Mouse (Mus musculus): Measurements from ENCODE around the gene Picalm. TPM values are rescaled to one million over a fixed set of nuclear protein-coding genes. Genes with fewer than 3 reads are reported as not detected.

Gene Picalm
- 100 to 1,000 TPM; 167 to 180 TPM for total RNA-seq (2021)
- long read RNA-seq, experiment 1, transcript Picalm-205 (19 exons, 3,489 nt) = minor isoform, 7 of 43 reads
- long read RNA-seq, experiment 1, transcript Picalm-212 (20 exons, 3,427 nt) = major isoform, 10 of 43 reads
- long read RNA-seq, experiment 1, partial matches to known transcripts = 15 of 43 reads
- long read RNA-seq, experiment 1, other reads (novel, unspliced or antisense) = 10 of 43 reads
- long read RNA-seq, experiment 2, transcript Picalm-212 (20 exons, 3,427 nt) = major isoform, 5 of 32 reads
- long read RNA-seq, experiment 2, partial matches to known transcripts = 7 of 32 reads
- long read RNA-seq, experiment 2, other reads (novel, unspliced or antisense) = 14 of 32 reads

DNA sequence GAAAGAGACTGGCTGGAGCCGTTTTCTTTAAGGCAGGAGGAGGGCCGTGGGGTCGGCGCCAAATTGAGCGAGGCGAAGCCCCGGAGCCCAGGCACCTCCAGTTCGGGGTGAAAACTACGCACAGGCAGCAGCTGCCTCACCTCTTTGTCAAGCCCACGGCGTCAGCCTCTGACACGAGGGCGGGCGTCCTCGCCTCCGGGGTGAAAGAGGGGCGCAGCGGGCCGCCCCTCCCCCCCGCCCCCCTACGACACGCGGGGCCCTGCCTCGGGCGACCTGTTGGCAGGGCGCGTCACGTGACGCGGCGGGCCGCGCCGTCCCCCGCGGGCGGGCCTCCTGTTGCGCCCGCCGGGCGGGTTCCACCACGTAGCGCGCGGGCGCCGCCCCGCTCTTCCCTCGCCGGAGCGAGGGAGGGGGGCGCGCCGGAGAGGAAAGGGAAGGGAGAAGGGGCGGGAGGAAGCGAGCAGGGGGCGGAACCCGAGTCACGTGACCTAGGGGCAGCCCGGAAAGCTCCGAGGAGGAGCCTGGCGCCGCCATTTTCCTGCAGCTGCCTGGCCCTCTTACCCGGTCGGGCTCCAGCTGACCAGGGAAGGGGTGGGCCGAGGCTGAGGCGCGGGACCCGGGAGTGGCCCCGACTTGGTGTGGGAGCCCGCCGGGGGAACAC, at the start of gene Picalm:
Picalm (plus strand) TSS at position 482 of the 661 bp plus-strand sequence.
- intact Hi-C loops (cut with DNase I) = loop anchor here (2.0 kb wide), 1 partner anchor 17 kb away; no protein-coding TSS in a partner anchor

DNA sequence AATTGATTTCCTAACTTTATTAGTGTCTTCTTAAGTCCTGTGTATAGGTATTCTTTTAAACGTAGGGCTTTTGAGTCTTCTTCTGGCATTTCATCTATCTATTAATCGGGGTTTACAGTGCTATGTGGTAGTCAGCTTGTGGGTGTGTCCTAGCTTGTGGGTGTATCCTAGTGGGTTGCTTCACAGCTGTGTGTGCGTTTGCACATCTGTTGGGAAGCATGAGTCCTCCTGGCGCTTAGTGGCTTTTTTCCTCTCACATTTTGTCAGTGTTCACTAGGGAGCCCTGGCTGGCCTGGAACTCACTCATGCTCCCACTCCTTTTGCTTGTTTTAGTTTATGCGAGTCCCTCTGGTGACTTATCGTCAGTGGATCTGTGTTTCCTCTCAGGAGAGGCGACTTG, 46.2 kb upstream of the Picalm start:
- DNase-seq = peak in 1 of 2 experiments; percentile 22
- intact Hi-C loops (cut with DNase I) = loop anchor here (5.0 kb wide), 1 partner anchor 34 kb away; no protein-coding TSS in a partner anchor

More for the DNA sequence above, at the start of gene Picalm:
- DNase-seq = peak; percentile 98 to 99

DNA sequence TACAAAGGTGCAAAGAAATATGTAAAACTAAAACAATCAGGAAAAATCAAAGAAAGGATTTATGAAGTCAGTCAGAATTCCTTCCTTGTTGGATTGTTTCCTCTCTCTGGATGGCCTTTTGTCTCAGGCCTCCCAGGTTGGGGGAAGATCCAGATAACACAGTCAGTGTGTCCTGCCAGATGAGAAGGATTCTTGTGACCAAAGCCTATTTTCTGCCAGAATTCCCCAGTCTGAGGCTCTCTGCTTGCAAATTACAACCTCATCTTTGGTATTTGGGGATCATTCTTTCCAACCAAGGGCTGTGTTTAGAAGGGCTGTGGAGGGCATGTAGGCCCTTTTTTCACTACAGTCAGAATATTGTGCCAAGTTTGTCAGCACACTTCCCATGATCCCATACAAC, 45.5 kb upstream of the Picalm start:
- no peak for DNase-seq
- intact Hi-C loops (cut with DNase I) = loop anchor here (5.0 kb wide), 1 partner anchor 33 kb away; no protein-coding TSS in a partner anchor

DNA sequence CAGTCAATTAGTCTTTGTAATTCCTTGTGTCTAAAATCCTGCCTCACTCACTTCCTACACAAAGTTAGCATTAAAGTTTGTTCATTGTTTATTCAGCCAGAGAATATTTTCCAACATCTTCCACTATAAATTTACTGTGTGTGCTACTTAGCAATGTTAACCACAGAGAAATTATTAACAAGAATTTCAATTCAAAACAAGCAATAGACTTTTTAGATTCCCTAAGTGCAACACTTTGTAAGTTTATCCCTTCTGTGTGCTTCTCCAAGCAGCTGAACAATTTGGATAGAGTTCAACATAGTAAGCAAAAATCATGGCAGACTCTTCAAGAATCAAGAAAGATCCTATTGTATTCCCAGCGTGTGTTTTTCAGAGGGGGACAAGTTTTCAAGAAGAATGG, 44.3 kb upstream of the Picalm start:
- no peak for DNase-seq
- intact Hi-C loops (cut with DNase I) = no loop called here

DNA sequence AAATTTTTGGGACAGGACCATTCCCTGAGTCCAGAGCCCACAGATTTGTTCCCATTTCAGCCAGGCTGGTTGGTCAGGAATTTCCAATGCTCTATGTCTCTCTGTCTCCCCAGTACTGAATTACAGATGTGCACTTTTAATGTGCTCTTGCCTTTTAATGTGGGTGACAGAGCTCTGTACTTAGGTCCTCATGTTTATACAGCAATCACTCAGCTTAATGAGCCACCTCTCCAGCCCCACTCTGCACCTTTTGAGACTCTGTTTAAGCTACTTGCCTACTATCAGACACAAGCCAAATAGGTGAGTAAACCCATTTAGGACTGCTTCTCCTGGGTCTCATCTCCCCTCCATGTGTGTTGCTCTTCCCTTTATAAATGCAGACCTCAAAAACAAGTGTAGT, 43.2 kb upstream of the Picalm start:
- DNase-seq = no peak
- intact Hi-C loops (cut with DNase I) = no loop called here

DNA sequence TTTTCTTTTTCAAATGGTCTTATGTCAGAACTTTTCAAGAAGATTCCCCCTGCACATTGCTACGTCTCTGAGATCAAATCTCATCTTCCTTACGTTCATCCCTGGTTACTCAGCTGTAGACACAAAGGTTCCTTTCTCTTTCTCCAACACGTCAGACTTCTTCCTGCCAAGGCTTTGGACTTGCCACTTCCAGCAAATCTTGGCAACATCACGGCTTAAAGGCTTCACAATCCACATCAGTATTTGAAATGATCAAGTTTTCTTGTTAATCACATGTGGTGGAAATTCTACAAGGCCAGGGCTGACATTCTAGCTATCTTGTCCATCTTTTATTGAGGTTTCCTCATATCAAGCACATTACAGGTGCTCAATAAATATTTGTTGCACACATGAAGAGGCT, 39.0 kb upstream of the Picalm start:
- DNase-seq = no peak
- intact Hi-C loops (cut with DNase I) = no loop called here

DNA sequence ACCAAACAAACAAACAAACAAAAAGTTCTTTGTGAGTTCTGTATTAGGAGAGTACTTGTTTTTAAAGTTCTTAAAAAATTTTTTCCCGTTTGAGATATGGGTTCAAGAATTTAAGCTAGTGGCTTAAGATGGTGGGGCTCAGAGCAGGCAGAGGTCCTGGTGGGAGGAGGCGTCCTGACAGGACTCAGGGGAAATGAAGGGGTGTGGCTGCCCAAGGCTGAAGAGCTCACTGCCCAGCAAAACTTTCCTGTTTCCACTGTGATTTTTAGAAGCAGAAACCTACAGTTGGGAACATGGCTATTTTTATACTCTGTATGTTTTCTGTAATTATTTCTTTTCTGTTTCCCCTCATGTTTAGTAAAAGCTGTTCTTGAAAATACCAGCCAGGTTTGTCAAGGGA, 38.3 kb upstream of the Picalm start:
- intact Hi-C loops (cut with DNase I) = no loop called here
- DNase-seq = peak; percentile 41 to 43

DNA sequence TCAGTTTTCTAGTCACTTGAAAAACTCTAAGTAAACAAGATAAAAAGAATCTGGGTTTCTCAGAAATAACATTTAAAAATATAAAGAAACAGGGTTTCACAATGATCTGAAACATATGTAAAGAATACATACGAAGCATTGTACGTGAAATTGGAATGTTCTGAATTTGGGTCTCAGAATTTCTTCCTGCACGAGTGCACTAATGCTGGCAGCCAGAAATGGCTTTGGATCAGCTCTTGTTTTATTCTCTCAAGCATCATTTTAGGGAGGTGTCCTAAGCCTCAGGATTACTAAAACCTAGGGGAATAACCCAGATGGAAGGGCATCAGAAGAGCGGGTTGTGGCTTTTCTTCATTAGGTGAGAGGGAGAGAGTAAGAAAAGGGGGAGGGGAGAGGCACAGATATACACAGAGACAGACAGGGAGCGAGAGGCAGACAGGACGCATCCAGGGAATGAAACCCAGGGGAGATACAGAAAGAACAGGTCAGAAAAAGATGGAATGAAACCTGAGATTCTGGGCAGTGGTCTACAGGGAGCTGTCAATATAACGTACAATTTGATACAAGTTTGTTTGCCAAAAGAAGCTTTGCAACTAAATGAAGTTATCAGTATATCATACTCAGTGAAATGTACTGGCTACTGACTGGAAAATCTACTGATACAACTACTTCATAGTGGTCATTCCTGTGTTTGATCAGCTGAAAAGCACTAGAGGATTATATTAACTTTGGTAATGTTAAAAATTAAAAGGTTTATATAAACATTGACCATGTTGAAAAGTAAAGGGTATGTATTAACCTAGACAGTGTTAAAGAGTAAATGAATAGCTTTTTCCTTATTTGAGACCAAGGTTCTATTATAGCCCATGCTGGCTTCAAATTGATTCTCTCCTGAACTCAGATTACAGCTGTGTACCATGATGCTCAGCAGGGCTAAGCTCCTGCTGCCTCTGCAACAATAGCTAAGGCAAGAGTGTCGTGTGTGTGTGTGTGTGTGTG, 37.3 kb upstream of the Picalm start:
- intact Hi-C loops (cut with DNase I) = no loop called here

DNA sequence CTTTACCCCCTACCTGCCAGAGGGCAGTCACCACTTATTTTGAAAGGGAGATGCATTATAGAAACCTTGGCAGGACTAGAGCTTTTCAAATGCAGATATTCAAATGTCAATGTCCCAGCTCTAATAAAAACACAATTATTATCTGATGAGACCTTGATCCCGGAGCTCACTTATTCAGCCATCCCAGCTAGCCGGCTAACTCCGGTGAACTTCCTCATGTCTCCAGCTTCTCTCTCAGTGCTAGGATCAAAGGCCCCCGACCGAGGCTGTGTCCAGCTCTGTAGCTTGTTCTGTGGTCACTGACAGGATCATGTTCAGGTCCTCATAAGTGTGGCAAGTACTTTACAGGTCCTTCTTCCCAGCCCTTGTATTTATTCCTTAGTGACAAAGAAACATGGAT, 34.9 kb upstream of the Picalm start:
- DNase-seq = no peak
- intact Hi-C loops (cut with DNase I) = no loop called here

More for the DNA sequence above, 37.3 kb upstream of the Picalm start:
- no peak for DNase-seq

DNA sequence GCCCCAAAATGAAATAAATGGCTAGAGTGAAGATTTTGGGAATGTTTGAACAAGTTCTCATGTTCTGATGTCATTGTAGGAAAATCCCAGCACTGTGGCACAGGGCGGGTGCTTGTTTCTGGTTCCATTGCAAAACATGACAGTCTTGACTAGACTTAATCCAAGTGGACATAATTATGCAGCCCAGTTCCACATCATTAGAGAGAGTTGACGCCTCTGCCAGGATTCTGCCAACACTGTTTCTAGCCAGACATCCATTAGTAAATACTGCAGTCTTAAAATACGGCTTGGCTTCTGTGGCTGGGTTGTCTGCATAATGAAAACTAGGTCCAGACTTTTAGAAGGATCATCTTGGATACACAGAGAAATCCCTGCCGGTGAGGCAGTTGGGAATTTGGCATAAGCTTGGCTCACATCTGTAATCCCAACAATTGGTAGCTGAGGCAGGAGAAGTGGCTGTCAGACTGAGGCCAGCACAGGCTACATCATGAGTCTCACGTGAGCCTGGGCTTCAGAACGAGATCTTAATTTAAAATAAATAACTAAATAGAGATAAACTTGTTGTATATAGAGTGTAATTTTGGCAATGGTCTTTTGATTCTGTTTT, 34.1 kb upstream of the Picalm start:
- DNase-seq = peak in 1 of 2 experiments; percentile 17

DNA sequence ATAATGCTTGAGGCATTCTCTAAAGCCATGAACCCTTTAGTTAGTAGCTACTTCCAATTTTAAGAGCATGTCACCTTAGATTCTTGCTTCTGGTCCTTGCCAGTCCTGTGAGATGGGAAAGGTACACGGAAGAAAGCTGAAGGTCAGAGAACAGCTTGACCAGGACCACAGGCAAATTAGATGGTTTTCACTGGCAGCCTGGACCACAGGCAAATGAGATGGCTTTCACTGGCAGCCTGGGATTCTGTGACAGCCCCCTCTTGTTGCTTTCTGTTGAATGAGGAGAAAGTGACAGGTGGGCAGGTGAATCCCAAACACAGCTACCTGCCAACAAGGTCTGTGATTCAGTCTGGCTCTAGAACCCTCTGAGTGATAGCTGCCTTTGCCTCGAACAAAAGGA, 33.4 kb upstream of the Picalm start:
- no peak for DNase-seq
- intact Hi-C loops (cut with DNase I) = no loop called here

More for the DNA sequence above, 34.1 kb upstream of the Picalm start:
- intact Hi-C loops (cut with DNase I) = no loop called here

DNA sequence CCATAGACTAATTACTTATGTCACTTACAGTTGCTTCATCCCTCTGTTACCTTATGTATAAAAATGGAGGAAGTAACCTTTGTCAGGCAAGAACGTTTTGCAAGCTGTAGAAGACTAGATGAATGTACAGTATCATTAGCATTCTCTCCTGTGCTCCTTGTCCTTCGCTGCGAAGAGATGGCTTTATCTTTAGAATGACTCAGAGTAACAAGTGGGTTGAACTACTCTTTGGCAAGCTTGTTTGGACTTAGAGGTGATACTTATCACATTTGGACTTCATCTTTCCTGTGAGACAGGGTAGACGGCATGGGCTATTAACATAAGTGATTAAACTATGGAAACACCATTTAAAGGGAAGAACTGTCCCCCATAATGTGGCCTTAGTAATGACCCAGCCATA, 31.8 kb upstream of the Picalm start:
- DNase-seq = no peak
- intact Hi-C loops (cut with DNase I) = no loop called here

DNA sequence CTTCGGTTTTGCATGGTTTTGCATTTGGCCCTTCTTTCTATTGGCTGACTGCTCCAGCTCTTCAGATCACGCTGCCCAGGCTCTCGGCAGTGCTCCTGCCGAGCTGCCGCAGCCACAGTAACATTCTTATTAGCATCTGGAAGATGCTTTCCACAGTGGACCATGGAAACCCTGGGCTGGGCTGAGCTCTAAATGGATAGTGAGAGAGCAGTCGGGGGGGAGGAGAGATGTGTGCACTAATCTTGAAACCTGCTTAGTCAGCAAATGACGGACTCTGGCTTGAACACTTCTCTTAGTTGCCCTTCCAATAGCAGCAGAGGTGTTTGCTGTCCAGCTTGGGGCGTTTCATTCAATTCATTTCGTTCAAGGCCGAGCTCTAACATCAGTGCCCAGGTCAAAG, 30.8 kb upstream of the Picalm start:
- DNase-seq = no peak
- intact Hi-C loops (cut with DNase I) = no loop called here

DNA sequence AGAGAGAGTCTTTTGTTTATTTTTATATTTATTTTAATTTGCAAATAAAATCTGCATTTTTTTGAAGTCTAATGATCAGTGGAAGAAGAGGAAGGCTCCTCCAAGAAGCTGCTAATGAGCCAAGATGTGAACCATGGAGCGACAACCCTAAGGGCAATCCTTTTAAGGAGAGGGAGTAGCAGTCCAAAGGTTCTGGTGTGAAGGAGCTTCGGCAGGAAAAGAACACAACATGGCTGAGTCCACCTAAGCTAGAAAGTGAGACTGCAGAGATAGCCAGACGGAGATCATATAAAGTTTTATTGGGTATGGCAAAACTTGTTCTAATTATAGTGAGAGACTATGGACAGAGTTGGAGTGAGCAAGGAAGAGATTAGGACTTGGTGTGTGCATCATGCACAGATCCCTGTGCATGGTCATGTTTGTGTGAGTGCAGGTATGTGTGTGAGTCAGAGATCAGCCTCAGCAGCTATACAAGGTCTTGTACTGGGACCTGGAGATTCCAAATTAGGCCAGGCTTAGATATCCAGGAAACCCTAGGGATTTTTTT, 29.3 kb upstream of the Picalm start:
- intact Hi-C loops (cut with DNase I) = no loop called here
- DNase-seq = no peak

DNA sequence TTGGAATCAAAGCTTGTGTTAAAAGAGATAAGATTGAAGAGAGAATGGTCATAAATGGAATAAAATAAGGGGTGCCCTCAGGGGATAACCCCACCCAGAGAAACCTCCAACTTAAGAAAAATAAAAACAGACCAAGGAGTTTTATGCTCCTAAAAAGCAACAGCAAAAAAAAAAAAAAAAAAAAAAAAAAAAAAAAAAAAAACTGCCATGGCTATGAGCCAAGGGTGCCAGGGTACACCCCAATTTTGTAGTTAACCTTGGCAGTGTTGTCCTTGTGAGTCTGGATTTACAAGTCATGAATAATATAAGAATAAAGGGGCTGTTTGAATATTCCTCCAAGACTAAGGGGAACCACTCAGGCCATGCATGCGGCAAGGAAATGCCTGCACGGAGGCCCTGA, 13.9 kb upstream of the Picalm start:
- intact Hi-C loops (cut with DNase I) = loop anchor here (5.0 kb wide), 1 partner anchor 34 kb away; no protein-coding TSS in a partner anchor
- DNase-seq = no peak

DNA sequence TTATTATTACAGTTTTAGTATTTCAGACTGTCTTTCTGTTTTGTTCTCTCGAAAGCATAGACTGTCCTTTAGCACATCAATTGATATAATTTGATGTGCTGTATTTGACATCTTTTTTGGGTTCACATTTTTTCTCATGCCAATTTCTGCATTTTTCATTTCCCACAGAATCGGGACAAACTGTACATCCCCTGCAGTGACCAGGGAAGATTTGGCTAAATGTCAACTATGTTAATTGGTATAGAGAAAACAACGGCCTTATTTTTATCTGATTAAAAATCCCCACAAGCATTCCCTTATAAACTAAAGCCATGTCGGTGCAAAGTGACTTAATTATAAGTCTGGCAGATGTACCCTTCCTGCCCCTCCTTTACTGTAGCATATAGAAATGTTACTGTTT, 9.9 kb upstream of the Picalm start:
- DNase-seq = no peak
- intact Hi-C loops (cut with DNase I) = no loop called here

DNA sequence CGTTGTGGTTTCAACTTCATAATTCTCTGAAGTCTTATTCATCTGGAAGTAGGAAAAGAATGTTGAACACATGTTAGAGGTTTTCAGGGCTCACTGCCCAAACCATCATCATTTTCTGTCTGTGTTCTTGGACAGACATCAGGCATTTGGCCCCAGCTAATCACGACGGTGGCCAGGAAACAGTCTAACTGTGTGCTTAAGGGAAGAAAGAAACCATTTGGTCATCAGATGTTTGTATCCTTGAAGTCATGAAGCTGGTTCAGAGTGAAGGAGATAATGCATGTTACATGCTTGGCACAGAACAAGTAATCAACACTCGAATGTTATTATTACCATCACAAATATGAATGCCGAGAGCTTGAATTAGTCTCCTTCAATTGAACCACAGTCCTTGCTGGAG, 5.0 kb upstream of the Picalm start:
- intact Hi-C loops (cut with DNase I) = no loop called here

DNA sequence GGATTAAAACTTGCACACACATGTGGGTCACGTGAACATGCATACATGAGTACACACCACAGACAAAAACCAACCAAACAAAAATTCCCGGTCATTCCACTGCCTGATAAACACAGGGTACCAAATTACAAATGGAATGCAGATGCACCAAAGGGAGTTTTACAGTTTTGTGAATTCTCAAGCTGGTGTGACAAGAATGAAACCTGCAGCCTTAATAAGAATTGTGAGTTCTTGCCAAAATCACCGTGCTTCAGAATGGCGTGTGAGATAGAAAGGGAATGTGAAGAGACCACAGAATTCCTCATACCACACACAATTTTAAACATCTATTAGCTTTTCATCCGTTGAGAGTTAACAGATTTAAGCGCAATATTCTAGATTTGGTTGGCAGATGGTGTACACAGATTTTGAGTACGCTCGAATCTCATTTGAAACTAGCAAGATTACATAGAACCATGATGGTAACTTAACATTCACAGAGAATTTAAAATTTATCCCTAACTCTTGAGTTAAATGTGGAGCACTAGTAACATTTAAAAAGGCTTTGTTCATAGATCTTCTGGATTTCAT, 1.3 kb upstream of the Picalm start:
- DNase-seq = no peak
- intact Hi-C loops (cut with DNase I) = no loop called here

More for the DNA sequence above, 5.0 kb upstream of the Picalm start:
- DNase-seq = peak; percentile 62 to 78

DNA sequence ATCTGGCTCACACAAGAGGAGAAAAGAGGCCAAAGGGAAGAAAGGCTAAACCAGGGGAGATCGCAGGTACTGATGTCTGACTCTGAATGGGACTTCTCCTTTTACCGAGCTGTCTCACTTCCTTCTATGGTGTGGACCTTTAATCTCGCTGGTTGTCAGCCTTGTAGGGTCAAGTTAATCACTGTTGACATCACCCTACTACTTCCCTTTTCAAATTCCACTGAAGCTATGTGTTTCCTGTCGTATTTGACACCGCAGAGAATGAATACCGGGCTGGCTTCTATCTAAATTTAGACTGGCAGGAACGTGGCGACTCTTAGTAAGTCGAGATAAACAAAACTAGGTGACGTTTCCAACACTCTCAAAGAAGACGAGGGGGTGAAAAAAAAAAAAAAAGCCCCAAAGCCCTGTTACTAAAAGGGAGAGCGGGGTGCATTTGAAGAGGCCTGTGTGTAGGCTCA, 712 bp upstream of the Picalm start:
- intact Hi-C loops (cut with DNase I) = no loop called here
- no peak for DNase-seq

Measured in heart, postnatal 14 days (tissue).